Mouse (Mus musculus): ENCODE data around the gene Fgd3. TPM values are rescaled to one million over a fixed set of nuclear protein-coding genes. Genes with fewer than 3 reads are reported as not detected.

Fgd3 gene
- total RNA-seq, 2 experiments from 2014 or later = 12.2 to 26.1 TPM

GRCm38 (mm10) chr13:49250716-49251517, 69.2 kb downstream of the Fgd3 start:
- no peak for ATAC-seq (ENCODE audit: poor library complexity, severe bottlenecking)

GRCm38 (mm10) chr13:49249634-49250033, 70.5 kb downstream of the Fgd3 start:
- no peak for ATAC-seq (ENCODE audit: poor library complexity, severe bottlenecking)

- no peak for ATAC-seq (ENCODE audit: poor library complexity, severe bottlenecking)
Measured at GRCm38 (mm10) chr13:49248923-49249322, 71.2 kb downstream of the Fgd3 start.

GRCm38 (mm10) chr13:49248467-49248862, 71.6 kb downstream of the Fgd3 start, which contains the start of gene Susd3:
Susd3 (minus strand) TSS chr13:49248706.
- ATAC-seq (ENCODE audit: poor library complexity, severe bottlenecking) = no peak

GRCm38 (mm10) chr13:49247740-49248466, 72.2 kb downstream of the Fgd3 start:
- ATAC-seq (ENCODE audit: poor library complexity, severe bottlenecking) = peak; percentile 60

GRCm38 (mm10) chr13:49247232-49247739, 72.8 kb downstream of the Fgd3 start:
- no peak for ATAC-seq (ENCODE audit: poor library complexity, severe bottlenecking)

GRCm38 (mm10) chr13:49246626-49247025, 73.5 kb downstream of the Fgd3 start:
- ATAC-seq (ENCODE audit: poor library complexity, severe bottlenecking) = no peak

DNA sequence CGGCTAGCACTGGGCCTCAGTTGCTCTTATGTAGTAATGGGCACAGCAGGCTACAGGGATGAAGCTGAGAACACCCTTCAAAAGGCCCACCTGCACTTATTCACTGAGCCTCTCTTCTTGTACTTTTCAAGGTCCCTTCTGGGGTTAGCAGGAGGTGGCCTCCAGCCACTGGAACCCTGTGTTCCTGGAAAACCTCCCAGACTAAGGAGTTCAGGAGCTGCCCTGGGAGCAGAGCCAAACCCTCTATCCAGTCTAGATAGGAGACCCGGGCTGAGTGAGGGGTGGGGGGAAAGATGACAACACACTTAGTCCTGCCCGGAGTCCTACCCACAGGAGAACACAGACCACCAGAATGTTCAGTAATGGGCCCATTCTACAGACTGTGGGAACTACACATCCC, 74.1 kb downstream of the Fgd3 start:
- ATAC-seq (ENCODE audit: poor library complexity, severe bottlenecking) = no peak

- ATAC-seq (ENCODE audit: poor library complexity, severe bottlenecking) = no peak
Measured at GRCm38 (mm10) chr13:49245251-49245650, 74.9 kb downstream of the Fgd3 start.

DNA sequence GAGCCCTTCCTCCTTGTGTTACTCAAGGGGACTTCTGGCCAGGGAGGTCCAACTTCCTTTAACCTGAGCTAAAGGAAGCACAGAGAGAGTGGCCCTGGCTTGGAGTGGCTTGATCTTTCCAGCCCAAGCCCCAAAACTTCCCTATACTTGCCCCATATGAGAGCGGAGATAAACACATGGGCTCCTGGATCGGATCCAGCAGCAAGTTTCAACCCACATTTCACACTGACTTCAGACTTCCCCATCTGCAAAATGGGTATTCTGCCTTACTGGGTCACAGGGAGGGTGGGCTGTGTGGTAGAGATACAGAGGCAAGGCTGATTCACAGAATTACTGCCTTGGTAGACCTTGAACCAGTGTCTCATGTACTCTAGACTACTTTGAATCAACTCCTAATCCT, 76.6 kb downstream of the Fgd3 start:
- ATAC-seq (ENCODE audit: poor library complexity, severe bottlenecking) = no peak

DNA sequence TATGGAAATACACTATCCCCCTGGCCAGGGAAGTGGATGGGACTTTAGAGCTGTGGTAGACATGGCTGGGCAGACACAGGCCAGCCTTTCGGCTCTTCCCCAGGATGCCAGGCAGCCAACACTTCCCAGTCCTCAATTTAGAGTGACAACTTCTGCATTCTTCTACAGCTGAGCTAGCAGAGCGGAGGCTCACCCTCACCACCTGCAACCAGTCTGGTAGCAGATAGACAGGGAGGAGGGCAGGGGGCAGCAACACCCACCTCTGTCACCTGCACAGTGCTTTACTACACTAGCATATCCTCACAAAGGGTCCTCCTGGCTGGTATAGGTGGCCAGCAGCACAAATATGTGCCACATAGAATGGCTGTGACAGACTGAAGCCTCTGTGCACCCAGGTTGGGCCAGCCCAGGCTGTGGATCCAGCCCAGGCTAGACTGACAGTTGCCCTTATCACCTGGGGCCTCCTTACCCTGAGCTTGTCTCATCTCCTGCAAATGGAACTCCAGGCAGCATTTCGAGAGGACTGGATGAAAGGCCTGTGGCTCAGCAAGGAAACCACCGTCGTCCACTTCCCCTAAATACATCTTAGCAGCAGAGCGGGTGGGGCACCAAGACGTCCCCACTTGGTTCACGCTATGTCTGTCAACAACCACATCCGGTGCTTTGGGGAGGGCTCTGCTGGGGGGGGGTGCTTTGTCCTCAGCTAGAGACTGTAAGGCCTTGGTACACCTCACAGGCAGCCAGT, 77.6 kb downstream of the Fgd3 start:
- peak; percentile 95 for ATAC-seq (ENCODE audit: poor library complexity, severe bottlenecking)

- ATAC-seq (ENCODE audit: poor library complexity, severe bottlenecking) = no peak
Measured at GRCm38 (mm10) chr13:49238737-49239136, 81.4 kb downstream of the Fgd3 start.

- ATAC-seq (ENCODE audit: poor library complexity, severe bottlenecking) = no peak
Measured at GRCm38 (mm10) chr13:49237617-49238016, 82.5 kb downstream of the Fgd3 start.

DNA sequence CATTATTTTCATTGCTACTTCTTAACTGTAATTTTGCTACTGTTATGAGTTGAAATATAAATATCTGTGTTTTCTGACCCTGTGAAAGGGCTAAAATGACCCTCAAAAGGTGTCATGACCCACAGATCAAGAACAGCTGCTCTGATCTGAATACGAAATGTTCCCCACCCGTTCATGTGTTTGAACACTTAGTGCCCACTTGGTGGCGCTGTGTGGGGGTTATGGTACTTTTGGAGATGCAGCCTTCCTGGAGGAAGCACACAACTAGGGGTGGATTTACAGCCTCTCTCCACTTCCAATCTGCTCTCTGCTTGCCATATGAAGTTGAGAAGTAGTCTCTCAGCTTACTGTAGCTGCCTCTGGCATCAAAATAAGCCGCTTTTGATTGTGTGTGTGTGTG, 85.4 kb downstream of the Fgd3 start:
- ATAC-seq (ENCODE audit: poor library complexity, severe bottlenecking) = no peak

- ATAC-seq (ENCODE audit: poor library complexity, severe bottlenecking) = no peak
Measured at GRCm38 (mm10) chr13:49233792-49234572, 86.1 kb downstream of the Fgd3 start.

DNA sequence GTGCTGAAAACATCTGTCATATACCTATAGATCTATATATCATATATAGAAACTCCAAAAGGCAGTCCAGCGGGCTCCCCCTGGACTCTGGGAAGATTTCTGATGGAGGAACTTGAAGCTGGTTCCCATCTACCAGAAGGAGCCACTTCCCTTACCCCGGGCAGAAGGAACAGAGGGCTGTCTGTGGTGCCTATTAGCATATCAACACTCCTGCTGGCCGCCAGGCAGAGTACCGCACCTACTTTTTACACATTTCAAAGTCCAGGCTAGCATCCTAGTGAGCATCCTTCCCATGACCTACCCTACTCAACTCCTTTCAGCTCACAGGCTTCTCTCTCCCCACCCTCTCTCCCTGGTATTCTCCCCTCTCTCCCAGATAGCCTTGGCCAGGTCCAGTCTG, 94.5 kb downstream of the Fgd3 start:
- peak; percentile 66 for ATAC-seq (ENCODE audit: poor library complexity, severe bottlenecking)

- ATAC-seq (ENCODE audit: poor library complexity, severe bottlenecking) = peak; percentile 27; the same call in 1 of the 2 replicates
Measured at GRCm38 (mm10) chr13:49225159-49225558, 95.0 kb downstream of the Fgd3 start.

- ATAC-seq (ENCODE audit: poor library complexity, severe bottlenecking) = no peak
Measured at GRCm38 (mm10) chr13:49224729-49225128, 95.4 kb downstream of the Fgd3 start.

DNA sequence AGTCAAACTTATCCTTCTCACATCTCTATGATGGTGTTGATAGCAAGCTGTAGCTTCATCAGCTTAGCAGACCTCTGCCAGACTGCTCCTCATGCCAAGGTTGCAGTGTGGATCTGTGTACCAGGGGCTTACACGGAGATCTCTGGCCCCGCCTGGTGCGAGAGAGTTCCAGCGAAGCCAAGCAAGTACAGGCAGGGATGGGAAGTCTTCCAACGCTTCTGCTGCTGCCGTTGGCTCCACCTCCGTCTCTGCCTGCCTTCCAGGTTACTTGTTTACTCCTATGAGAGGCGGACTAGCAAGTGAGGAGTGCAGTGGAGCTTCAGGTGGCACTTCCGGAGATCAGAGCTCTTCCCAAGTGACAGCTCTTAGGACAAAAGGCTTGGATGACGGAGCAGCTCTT, 95.8 kb downstream of the Fgd3 start:
- ATAC-seq (ENCODE audit: poor library complexity, severe bottlenecking) = no peak

GRCm38 (mm10) chr13:49220912-49221311, 99.2 kb downstream of the Fgd3 start:
- no peak for ATAC-seq (ENCODE audit: poor library complexity, severe bottlenecking)

Measured in megakaryocyte, adult 5-6 weeks (primary cell).